Mouse (Mus musculus) stomach, adult 2 months (tissue): ENCODE measurements around the gene Meioc. TPM values are rescaled to one million over a fixed set of nuclear protein-coding genes. Genes with fewer than 3 reads are reported as not detected.

Experiments
- polyA plus RNA-seq: library from polyadenylated mRNA; depleted of rRNA; stranded (reverse); fragments of >200 nt; gene quantifications from 2 replicates; pipeline ENCODE4 v1.2.3, GENCODE M21; 2012; rRNA removed

Gene Meioc
- not detected in 2 replicates for polyA plus RNA-seq

DNA sequence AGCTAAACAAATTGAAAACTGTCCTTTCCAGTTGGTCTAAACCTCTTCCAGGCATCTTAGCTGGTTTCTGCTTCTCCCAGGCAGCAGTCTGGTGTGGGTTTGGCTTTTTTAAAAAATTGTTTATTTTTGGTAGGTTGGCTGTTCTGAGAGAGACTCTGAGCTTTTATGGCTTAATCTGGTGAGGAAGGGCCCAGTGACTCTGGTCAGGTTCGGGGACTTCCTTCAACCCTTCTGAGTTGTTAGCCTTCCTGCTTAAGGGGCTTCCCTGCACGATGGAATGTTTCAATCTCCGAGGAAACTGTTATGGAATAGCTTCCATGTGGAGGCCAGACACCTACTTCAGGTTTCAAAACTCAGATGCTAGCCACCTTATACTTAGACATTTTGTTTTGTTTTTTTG lies at the start of gene Meioc:
Gene Meioc, plus strand, starts transcription at position 301 of the 400 bp plus-strand sequence.

DNA sequence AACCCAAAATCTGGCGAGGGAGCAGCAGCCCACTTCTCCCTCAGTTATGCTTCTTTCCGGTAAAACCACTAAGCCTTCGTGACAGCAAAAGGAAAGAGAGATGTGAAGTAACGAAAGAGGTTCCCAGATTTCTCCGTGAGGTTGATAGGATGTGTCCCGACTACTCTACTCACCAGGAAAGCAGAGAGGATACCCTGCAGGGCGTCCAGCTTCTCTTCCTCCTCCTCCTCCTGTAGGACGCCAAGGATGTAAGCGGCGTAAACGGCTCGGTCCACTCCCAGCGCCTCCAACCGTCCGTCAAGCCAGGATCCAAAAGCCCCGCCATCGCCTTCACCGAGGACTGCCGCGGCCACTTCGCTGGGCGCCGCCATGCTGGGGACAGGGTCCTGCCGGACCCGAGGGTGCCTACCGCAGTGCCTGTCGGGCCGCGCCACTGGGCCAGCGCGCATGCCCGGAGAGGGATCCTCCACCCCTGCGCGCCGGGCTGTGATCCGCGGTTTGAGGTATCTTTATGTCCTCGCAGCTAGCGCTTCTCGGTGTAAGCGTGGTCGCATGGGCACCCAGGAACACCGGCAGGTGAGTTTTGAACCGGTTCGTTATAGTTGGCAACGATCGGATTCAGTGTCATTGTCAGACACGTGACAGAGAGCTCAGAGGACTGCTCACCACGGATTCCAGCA lies 34.0 kb downstream of the Meioc start, which contains the start of gene Ccdc43:
Gene Ccdc43, minus strand, starts transcription at position 445 of the 680 bp plus-strand sequence.

Other genes starting within 250 kb of the Meioc start
- gene Grn, start 233.4 kb upstream of the Meioc start, polyA plus RNA-seq, result 97.0 and 100.0 TPM in 2 replicates
- 8.8 and 13.8 TPM in 2 replicates for gene Fam171a2, start 216.0 kb upstream of the Meioc start, polyA plus RNA-seq
- gene Itga2b, start 193.6 kb upstream of the Meioc start, polyA plus RNA-seq, result 3.3 and 5.0 TPM in 2 replicates
- gene Gpatch8, start 107.3 kb upstream of the Meioc start, polyA plus RNA-seq, result 4.9 and 6.5 TPM in 2 replicates
- gene Gm11627, start 84.3 kb upstream of the Meioc start, polyA plus RNA-seq, result 1.1 and 1.8 TPM in 2 replicates
- gene Fzd2, start 59.3 kb upstream of the Meioc start, polyA plus RNA-seq, result 17.6 and 24.3 TPM in 2 replicates
- gene Ccdc43, start 34.1 kb downstream of the Meioc start, polyA plus RNA-seq, result 1.0 and 1.1 TPM in 2 replicates
- 3.3 and 6.8 TPM in 2 replicates for gene Adam11, start 97.7 kb downstream of the Meioc start, polyA plus RNA-seq
- 1.1 and 1.4 TPM in 2 replicates for gene Gjc1, start 156.0 kb downstream of the Meioc start, polyA plus RNA-seq
- 1.1 and 1.5 TPM in 2 replicates for gene Higd1b, start 172.1 kb downstream of the Meioc start, polyA plus RNA-seq
- gene Eftud2, start 217.3 kb downstream of the Meioc start, polyA plus RNA-seq, result 79.4 and 84.6 TPM in 2 replicates
- 0.21 TPM in 1 of 2 replicates, not detected in the other for gene Ccdc103, start 217.5 kb downstream of the Meioc start, polyA plus RNA-seq
- gene Fam187a, start 221.5 kb downstream of the Meioc start, polyA plus RNA-seq, result not detected in 2 replicates
- gene Gfap, start 237.2 kb downstream of the Meioc start, polyA plus RNA-seq, result 1.6 and 2.5 TPM in 2 replicates